Mouse (Mus musculus): ENCODE measurements around the gene Ptgis. TPM values are rescaled to one million over a fixed set of nuclear protein-coding genes. Genes with fewer than 3 reads are reported as not detected.

Ptgis gene
- 7.2 and 9.1 TPM in 2 replicates for polyA plus RNA-seq (2012; rRNA removed)

DNA sequence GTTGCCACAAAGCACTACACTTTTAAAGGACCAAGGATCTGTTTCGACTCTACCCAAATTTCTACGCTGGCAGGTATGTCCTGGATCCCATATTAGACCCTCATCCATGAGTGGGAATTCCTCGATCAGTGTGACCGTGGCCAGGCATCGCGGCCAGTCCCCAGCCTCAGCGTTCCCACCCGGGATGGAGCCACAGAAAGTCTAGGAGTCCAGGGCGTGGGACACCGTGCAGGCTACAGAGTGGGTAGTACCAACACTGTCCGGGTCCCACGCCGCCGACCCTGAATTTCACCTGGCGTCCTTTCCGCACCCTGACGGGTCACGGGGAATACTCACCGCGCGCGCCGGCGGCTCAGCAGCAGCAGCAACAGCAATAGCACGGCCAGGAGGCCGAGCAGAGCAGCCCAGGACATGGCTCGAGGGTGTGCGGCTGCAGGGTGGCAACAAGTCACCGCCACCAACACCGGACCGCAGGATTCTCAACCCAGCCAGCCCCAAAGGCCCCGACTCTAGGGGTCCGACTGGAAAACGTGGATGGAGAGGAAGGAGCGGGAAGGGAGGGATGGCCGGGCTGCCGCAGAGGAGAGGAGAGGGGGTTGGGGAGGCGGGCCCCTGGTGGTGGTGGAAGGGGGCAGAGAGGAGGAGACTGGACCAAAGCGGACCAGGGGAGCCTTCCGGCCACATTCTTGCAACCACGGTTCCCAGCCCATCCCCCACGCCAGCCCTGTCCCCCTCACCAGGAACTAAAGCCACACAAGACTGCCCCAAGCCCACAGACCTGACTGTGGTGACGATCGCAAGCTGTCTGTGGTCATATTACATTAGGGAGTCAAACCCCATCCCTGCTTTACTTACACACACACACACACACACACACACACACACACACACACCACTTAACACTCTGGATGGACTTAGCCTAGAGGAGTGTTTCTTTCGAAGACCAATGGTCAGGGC lies at the start of gene Ptgis:
Ptgis (minus strand) TSS at position 597 of the 957 bp plus-strand sequence.
- Histone ChIP-seq H3K4me3 (ENCODE audit: control insufficient read depth, low read depth, low read length) (peak within 1 kb of the TSS; percentile 56), H3K27ac (ENCODE audit: control insufficient read depth, insufficient read depth, low read depth, low read length) (peak within 1 kb of the TSS; percentile 69), H3K36me3 (ENCODE audit: control insufficient read depth, insufficient read depth, low read length) (no peaks in the 10 kb centered on the region), H3K4me1 (ENCODE audit: control insufficient read depth, insufficient read depth, low read length) (peaks cover 6% of the 10 kb centered on the region; the same call in 1 of the 2 replicates), H3K27me3 (ENCODE audit: control insufficient read depth, insufficient read depth, low read length) (no peaks in the 10 kb centered on the region)
- TF ChIP-seq POLR2A (IDR thresholded peaks at IDR 0.05; ENCODE audit: control insufficient read depth, low read depth, low read length) (no peak), CTCF (IDR thresholded peaks at IDR 0.05; ENCODE audit: control insufficient read depth, insufficient read depth, insufficient replicate concordance, low read depth, low read length) (no peak)

DNA sequence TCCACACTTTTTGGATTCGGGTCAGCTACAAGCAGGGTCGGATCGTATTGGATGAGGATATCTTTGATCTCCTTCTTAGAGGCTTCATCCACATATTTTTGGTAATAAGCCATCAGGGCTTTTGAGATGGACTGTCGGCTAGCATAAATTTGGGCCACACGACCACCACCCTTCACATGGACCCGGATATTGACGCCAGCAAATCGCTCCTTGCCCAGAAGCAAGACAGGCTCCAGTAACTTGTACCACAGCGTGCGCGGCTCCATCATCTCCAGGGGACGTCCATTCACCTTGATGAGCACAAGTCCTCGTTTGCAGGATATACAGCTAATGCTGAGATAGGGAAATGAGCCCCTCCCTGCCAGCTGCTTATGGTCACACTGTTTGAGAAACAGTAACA lies 41.1 kb upstream of the Ptgis start:
- Histone ChIP-seq H3K4me1 (ENCODE audit: control insufficient read depth, insufficient read depth, low read length) (peaks cover 2% of the 10 kb centered on the region; the same call in 1 of the 2 replicates), H3K27me3 (ENCODE audit: control insufficient read depth, insufficient read depth, low read length) (no peaks in the 10 kb centered on the region), H3K27ac (ENCODE audit: control insufficient read depth, insufficient read depth, low read depth, low read length) (no peak overlapping the region), H3K36me3 (ENCODE audit: control insufficient read depth, insufficient read depth, low read length) (no peaks in the 10 kb centered on the region), H3K4me3 (ENCODE audit: control insufficient read depth, low read depth, low read length) (no peak overlapping the region)
- TF ChIP-seq CTCF (IDR thresholded peaks at IDR 0.05; ENCODE audit: control insufficient read depth, insufficient read depth, insufficient replicate concordance, low read depth, low read length) = no peak
- TF ChIP-seq POLR2A (IDR thresholded peaks at IDR 0.05; ENCODE audit: control insufficient read depth, low read depth, low read length) = no peak

DNA sequence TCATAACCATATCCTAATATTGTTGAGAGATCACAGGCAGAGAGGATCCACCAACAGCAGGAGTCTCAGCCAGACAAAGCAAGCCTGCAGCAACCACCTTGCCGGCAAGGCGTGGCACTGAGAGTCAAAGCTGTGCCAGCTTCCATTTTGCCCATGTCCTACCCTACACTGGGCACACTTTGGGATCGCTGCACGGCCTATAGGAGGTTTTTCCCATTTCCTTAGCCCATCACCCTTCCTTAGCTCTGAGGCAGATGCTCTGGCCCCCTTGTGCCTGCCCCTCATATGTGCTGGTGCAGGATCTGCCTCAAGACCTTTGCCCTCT lies 40.5 kb upstream of the Ptgis start:
- peaks cover 2% of the 10 kb centered on the region; the same call in 1 of the 2 replicates for H3K4me1 ChIP-seq (ENCODE audit: control insufficient read depth, insufficient read depth, low read length)
- H3K27ac ChIP-seq (ENCODE audit: control insufficient read depth, insufficient read depth, low read depth, low read length) = no peak overlapping the region
- no peaks in the 10 kb centered on the region for H3K36me3 ChIP-seq (ENCODE audit: control insufficient read depth, insufficient read depth, low read length)
- no peaks in the 10 kb centered on the region for H3K27me3 ChIP-seq (ENCODE audit: control insufficient read depth, insufficient read depth, low read length)
- H3K4me3 ChIP-seq (ENCODE audit: control insufficient read depth, low read depth, low read length) = no peak overlapping the region
- TF ChIP-seq POLR2A (IDR thresholded peaks at IDR 0.05; ENCODE audit: control insufficient read depth, low read depth, low read length) (no peak), CTCF (IDR thresholded peaks at IDR 0.05; ENCODE audit: control insufficient read depth, insufficient read depth, insufficient replicate concordance, low read depth, low read length) (no peak; the same call in 1 of the 2 replicates)

DNA sequence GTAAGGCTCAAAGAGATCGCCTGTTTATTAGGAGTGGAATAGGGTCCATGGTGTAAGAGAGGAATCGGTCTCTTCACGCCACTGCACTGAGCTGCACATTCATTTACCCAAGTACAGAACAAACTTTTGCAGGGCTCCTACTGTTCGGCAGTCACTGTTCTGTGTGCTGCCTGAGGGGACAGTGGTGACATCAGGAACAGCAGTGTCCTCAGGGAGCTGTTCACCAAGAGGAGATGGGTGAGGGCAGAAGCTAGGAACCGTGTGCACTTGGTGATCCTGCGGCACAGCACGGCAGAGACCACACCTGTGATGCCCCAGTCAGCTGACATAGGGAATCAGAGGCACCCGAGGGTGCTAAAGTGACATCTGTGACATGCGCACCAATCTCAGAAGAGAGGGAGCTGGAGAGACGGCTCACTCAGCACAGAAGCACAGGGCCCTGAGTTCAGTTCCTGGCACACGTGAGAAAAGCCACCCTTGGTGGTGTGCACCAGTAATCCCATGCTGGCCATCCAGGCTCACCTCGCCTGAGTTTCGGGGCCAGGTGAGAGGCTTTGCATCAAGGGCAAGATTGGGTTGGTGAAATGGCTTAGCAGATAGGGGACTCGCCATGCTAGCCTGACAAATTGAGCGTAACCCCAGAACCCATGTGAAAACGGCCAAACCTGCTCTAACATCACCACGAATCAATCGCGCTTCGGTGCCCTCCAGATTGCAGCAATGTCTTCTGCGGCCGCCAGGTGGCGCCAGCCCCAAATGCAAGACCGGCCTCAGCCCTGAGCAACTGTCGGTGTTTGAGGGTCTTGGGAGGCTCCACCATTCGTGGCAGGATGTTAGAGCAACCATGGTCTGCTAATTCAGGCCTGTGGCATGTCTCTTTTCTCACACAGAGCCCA lies 39.9 kb upstream of the Ptgis start:
- Histone ChIP-seq H3K4me1 (ENCODE audit: control insufficient read depth, insufficient read depth, low read length) (peaks cover 2% of the 10 kb centered on the region; the same call in 1 of the 2 replicates), H3K36me3 (ENCODE audit: control insufficient read depth, insufficient read depth, low read length) (no peaks in the 10 kb centered on the region), H3K27ac (ENCODE audit: control insufficient read depth, insufficient read depth, low read depth, low read length) (no peak overlapping the region), H3K27me3 (ENCODE audit: control insufficient read depth, insufficient read depth, low read length) (no peaks in the 10 kb centered on the region), H3K4me3 (ENCODE audit: control insufficient read depth, low read depth, low read length) (no peak overlapping the region)
- TF ChIP-seq POLR2A (IDR thresholded peaks at IDR 0.05; ENCODE audit: control insufficient read depth, low read depth, low read length) (no peak), CTCF (IDR thresholded peaks at IDR 0.05; ENCODE audit: control insufficient read depth, insufficient read depth, insufficient replicate concordance, low read depth, low read length) (peak; percentile 100)

DNA sequence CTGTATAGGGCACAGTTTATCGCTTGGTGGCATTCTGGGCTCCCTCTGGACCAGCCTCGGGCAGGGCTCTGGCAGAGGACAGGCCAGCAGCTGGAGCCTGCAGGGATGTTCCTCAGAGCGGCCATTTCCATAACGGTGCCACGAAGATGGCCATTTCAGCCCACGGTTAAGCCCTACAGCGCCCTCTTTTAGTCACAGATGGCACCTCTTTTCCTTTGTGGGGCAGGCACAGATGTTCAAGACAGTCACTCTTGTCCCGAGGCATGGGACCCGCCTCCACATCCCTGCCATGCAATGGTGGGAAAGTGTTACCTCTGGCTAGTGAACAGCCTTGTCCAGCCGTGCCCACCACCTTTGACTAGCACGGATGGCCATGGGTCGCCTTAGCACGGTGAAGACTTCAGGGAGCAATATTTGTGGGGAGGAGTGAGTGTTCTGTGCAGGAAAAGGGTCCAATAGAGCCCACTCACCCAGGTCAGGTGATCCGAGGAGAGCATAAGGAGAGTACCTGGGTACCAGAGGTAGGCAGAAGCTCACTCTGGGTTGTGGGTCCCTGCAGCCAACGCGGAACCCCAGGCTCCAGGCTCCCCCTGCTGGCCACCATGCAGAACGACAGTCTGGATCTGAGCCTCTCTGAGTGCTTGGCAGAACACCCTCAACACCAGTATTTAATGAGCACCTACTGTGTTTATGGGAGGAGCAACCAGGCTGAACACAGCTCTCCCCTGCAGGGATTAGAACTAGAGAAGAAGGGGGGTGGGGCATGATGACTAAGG lies 38.5 kb upstream of the Ptgis start:
- TF ChIP-seq POLR2A (IDR thresholded peaks at IDR 0.05; ENCODE audit: control insufficient read depth, low read depth, low read length) = no peak
- TF ChIP-seq CTCF (IDR thresholded peaks at IDR 0.05; ENCODE audit: control insufficient read depth, insufficient read depth, insufficient replicate concordance, low read depth, low read length) = peak; percentile 95
- Histone ChIP-seq H3K36me3 (ENCODE audit: control insufficient read depth, insufficient read depth, low read length) (no peaks in the 10 kb centered on the region), H3K4me3 (ENCODE audit: control insufficient read depth, low read depth, low read length) (no peak overlapping the region), H3K4me1 (ENCODE audit: control insufficient read depth, insufficient read depth, low read length) (peaks cover 2% of the 10 kb centered on the region; the same call in 1 of the 2 replicates), H3K27me3 (ENCODE audit: control insufficient read depth, insufficient read depth, low read length) (no peaks in the 10 kb centered on the region), H3K27ac (ENCODE audit: control insufficient read depth, insufficient read depth, low read depth, low read length) (no peak overlapping the region)

DNA sequence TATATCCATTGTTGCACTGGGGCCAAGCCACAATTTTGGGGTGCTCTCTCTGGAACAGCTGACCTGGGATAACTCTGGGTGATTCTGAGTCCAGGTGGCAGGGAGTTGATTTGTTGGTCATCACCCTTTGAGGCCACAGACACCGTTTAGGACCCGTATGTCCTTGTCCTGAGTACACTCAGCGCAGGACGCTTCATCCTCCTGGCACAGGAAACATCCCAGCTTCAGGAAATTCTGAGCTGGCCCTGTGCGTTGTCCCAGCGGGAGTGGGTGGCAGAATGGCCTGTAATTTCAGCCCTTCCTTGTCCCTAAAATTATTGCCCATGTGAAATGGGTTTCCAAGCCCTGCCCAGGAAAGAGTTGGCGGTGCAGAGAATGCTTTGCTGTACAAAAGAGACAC lies 37.6 kb upstream of the Ptgis start:
- TF ChIP-seq CTCF (IDR thresholded peaks at IDR 0.05; ENCODE audit: control insufficient read depth, insufficient read depth, insufficient replicate concordance, low read depth, low read length) = no peak
- Histone ChIP-seq H3K27me3 (ENCODE audit: control insufficient read depth, insufficient read depth, low read length) (no peaks in the 10 kb centered on the region), H3K4me3 (ENCODE audit: control insufficient read depth, low read depth, low read length) (no peak overlapping the region), H3K36me3 (ENCODE audit: control insufficient read depth, insufficient read depth, low read length) (no peaks in the 10 kb centered on the region), H3K4me1 (ENCODE audit: control insufficient read depth, insufficient read depth, low read length) (peaks cover 2% of the 10 kb centered on the region; the same call in 1 of the 2 replicates), H3K27ac (ENCODE audit: control insufficient read depth, insufficient read depth, low read depth, low read length) (no peak overlapping the region)

Data from testis, adult 2 months (tissue).